Mouse (Mus musculus) midbrain, embryonic 14.5 days (tissue): ENCODE data around the gene Noa1. TPM values are rescaled to one million over a fixed set of nuclear protein-coding genes. Genes with fewer than 3 reads are reported as not detected.
A peak's percentile ranks its signal among the peaks of the same experiment; 100 is the strongest.

Experiments
- ATAC-seq: fragments of 200-750 bp; cut with Nextera tagmentation; 2 replicates; pipeline ENCODE4 v1.8.0; 2017; ENCODE audit warnings: moderate number of reproducible peaks, moderate library complexity; ENCODE audit not compliant: low FRiP score, low TSS enrichment
- DNase-seq: peaks from one replicate; pipeline ENCODE4 v3.0.0-alpha.2; 2015
- H3K27ac ChIP-seq: fragments of 300-500 bp; sonication (generic); replicated peaks from 2 replicates; pipeline ENCODE4 v1.5.1; 2014; ENCODE audit warnings: mild to moderate bottlenecking, low read depth, low read length, moderate library complexity
- H3K27me3 ChIP-seq: fragments of 300-500 bp; sonication (generic); 2 replicates; pipeline ENCODE4 v1.6.1; 2014; ENCODE audit warnings: low read length, control low read depth, mixed read lengths; ENCODE audit not compliant: control insufficient read depth, insufficient read depth
- H3K36me3 ChIP-seq: fragments of 300-500 bp; sonication (generic); 2 replicates; pipeline ENCODE4 v1.6.1; 2014; ENCODE audit warnings: low read length, control low read depth; ENCODE audit not compliant: control insufficient read depth, insufficient read depth
- H3K4me1 ChIP-seq: fragments of 300-500 bp; sonication (generic); 2 replicates; pipeline ENCODE4 v1.6.1; 2014; ENCODE audit warnings: mild to moderate bottlenecking, antibody characterized with exemption, low read length, control low read depth; ENCODE audit not compliant: control insufficient read depth, insufficient read depth
- H3K4me2 ChIP-seq: fragments of 300-500 bp; sonication (generic); 2 replicates; pipeline ENCODE4 v1.6.1; 2014; ENCODE audit warnings: mild to moderate bottlenecking, low read length, moderate library complexity
- H3K4me3 ChIP-seq: fragments of 300-500 bp; sonication (generic); replicated peaks from 2 replicates; pipeline ENCODE4 v1.5.1; 2014; ENCODE audit warnings: low read depth, low read length
- H3K9ac ChIP-seq: fragments of 300-500 bp; sonication (generic); replicated peaks from 2 replicates; pipeline ENCODE4 v1.6.1; 2014; ENCODE audit warnings: mild to moderate bottlenecking, low read length, moderate library complexity
- H3K9me3 ChIP-seq: fragments of 300-500 bp; sonication (generic); 2 replicates; pipeline ENCODE4 v1.6.1; 2016; ENCODE audit warnings: low read length, control low read depth, mixed read lengths; ENCODE audit not compliant: control insufficient read depth
- WGBS: fragments of 180-500 bp; shearing (Covaris S2); extraction: QIAGEN DNeasy Blood & Tissue Kit; methylation state at CpG from one replicate; pipeline ENCODE4 v1.1.7; 2014; 5-methylcytosine and 5-hydroxymethylcytosine counted together
- polyA plus RNA-seq: library from polyadenylated mRNA; unstranded; fragments of >200 nt; fragmentation: Nextera tagmentation; extraction: Ambion mirVana; gene quantifications from 2 replicates; pipeline ENCODE4 v1.2.1, GENCODE M21; 2014

Noa1 gene
- 35.9 and 36.1 TPM in 2 replicates for polyA plus RNA-seq

DNA sequence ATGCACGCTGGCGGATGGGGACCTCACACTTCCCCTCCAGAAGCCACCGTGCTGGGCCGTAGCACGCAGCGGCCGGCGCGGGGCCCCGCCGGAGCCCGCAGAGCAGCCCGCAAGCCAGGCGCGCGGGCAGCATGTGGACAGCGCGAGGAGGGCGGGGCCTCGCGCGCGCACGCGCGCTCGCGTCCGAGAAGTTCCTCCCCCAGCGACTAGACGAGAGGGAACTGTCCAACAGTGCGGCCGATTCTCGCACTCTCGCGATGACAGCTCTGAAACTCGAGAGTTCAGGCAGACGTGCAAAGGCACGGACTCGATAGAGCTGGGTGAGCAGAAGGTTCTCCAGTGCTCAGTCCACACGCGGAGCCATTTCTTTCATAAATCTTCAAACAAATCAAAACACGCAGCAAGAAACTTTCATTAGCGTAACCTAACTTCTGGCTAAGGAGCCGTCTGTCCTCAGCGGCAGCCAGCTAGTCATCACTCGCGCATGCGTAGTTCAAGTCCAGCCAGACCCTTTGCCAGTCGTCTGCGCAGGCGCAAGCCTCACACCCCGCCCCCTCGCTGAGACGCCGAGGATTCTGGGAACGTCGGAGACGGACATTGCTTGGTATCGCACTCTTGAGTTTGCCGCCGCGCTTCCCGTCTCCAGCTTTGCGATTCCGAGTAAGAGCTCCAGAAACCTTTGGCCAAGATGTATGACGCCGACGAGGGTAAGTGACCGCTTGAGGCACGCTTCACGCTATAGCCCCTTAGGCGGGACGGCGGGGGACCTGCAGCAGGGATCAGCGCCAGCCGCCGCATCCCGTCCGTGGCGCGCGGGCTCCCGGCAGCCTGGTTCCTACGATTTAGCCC is at the start of gene Noa1, which contains the start of gene Polr2b:
Gene Noa1, minus strand, starts transcription at position 161 of the 849 bp plus-strand sequence.
Gene Polr2b, plus strand, starts transcription at position 224 of the 849 bp plus-strand sequence.
- Histone ChIP-seq H3K36me3 (peaks cover 27% of the 10 kb centered on the region), H3K4me1 (peaks cover 21% of the 10 kb centered on the region), H3K27ac (peak within 1 kb of the TSS; percentile 87), H3K9me3 (no peaks in the 10 kb centered on the region), H3K9ac (peak within 1 kb of the TSS; percentile 67), H3K27me3 (no peaks in the 10 kb centered on the region), H3K4me2 (peak within 1 kb of the TSS; percentile 95), H3K4me3 (peak within 1 kb of the TSS; percentile 87)
- ATAC-seq (peak; percentile 96), DNase-seq (peak; percentile 99)
- WGBS, result under 1% methylated on average over 85 of the region's 85 CpGs

DNA sequence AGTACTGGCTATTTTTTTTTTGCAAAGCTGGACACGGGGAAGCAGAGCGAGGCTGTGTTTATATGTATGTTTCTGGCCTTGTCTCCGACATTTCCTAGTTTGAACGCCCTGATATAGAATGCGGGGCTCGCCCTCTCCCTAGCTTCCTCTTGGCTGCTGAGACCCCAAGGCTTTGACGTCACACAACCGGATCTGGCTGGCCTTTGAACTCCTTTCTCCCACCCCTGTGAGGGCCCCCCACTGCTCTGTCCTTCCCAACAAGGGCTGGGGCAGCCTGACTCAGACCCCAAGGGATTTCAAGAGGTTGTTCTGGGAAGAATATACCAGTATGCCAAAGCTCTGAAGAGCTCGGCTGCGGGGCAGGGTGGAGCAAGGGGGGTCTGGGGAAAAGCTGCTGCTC is 48.5 kb upstream of the Noa1 start:
- Histone ChIP-seq H3K27me3 (no peaks in the 10 kb centered on the region), H3K9ac (no peak overlapping the region; the same call in 1 of the 2 replicates), H3K4me2 (peak overlapping the region; percentile 52), H3K9me3 (no peaks in the 10 kb centered on the region), H3K36me3 (no peaks in the 10 kb centered on the region), H3K4me1 (peaks cover 8% of the 10 kb centered on the region; the same call in 1 of the 2 replicates), H3K4me3 (peak overlapping the region; percentile 24), H3K27ac (no peak overlapping the region)
- WGBS, result 2% methylated on average over 10 of the region's 10 CpGs
- DNase-seq, result peak; percentile 64
- ATAC-seq, result peak; percentile 55; the same call in 1 of the 2 replicates

- Histone ChIP-seq H3K4me2 (peak overlapping the region; percentile 52), H3K9me3 (no peaks in the 10 kb centered on the region), H3K27ac (no peak overlapping the region), H3K9ac (no peak overlapping the region), H3K36me3 (no peaks in the 10 kb centered on the region), H3K4me1 (peaks cover 8% of the 10 kb centered on the region; the same call in 1 of the 2 replicates), H3K27me3 (no peaks in the 10 kb centered on the region), H3K4me3 (peak overlapping the region; percentile 24)
- WGBS, result 18% methylated on average over 22 of the region's 22 CpGs
- peak; percentile 58 for DNase-seq
- ATAC-seq, result peak; percentile 45; the same call in 1 of the 2 replicates
Observed at GRCm38 (mm10) chr5:77357405-77358149, 47.7 kb upstream of the Noa1 start.

GRCm38 (mm10) chr5:77355307-77356265 is 45.7 kb upstream of the Noa1 start:
- Histone ChIP-seq H3K4me3 (no peak overlapping the region), H3K27ac (no peak overlapping the region), H3K4me1 (peaks cover 8% of the 10 kb centered on the region; the same call in 1 of the 2 replicates), H3K36me3 (no peaks in the 10 kb centered on the region), H3K4me2 (no peak overlapping the region), H3K9ac (no peak overlapping the region), H3K9me3 (no peaks in the 10 kb centered on the region), H3K27me3 (no peaks in the 10 kb centered on the region)
- ATAC-seq (no peak), DNase-seq (no peak)
- WGBS, result 84% methylated on average over 19 of the region's 19 CpGs

GRCm38 (mm10) chr5:77354361-77354787 is 44.5 kb upstream of the Noa1 start:
- H3K27me3 ChIP-seq, result no peaks in the 10 kb centered on the region
- no peak overlapping the region; the same call in 1 of the 2 replicates for H3K9ac ChIP-seq
- H3K27ac ChIP-seq, result no peak overlapping the region
- no peaks in the 10 kb centered on the region for H3K9me3 ChIP-seq
- ATAC-seq (peak; percentile 69), DNase-seq (peak; percentile 94)
- H3K36me3 ChIP-seq, result peaks cover 9% of the 10 kb centered on the region
- peak overlapping the region; percentile 46 for H3K4me2 ChIP-seq
- H3K4me1 ChIP-seq, result peaks cover 8% of the 10 kb centered on the region; the same call in 1 of the 2 replicates
- H3K4me3 ChIP-seq, result 0 out of 2 replicates have a peak overlapping the region, but pooled peaks have one; percentile 10
- 8% methylated on average over 16 of the region's 16 CpGs for WGBS

DNA sequence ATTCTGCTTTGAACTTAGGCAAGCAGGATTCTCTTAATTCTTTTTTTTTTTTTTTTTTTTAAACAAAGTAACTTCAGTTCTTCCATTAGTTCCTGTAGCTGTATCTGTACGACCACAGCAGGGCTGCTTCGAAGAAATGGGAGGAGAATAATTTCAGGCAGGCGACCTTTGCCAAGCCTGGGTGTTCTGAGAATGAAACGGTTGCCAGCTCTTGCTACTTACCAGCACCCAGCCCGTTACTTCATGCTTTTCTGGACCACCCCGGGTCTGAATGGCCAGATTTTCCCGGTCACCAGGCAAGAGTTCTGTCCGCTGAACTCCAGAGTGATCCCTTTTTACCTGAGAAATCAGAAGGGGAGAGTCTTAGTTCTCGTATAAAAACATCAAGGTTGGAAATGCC is 41.8 kb upstream of the Noa1 start:
- H3K36me3 ChIP-seq, result peaks cover 35% of the 10 kb centered on the region
- H3K4me1 ChIP-seq, result peaks cover 3% of the 10 kb centered on the region; the same call in 1 of the 2 replicates
- H3K9me3 ChIP-seq, result no peaks in the 10 kb centered on the region
- 83% methylated on average over 9 of the region's 9 CpGs for WGBS
- ATAC-seq (no peak), DNase-seq (no peak)
- no peak overlapping the region for H3K27ac ChIP-seq
- H3K4me2 ChIP-seq, result no peak overlapping the region
- no peak overlapping the region for H3K4me3 ChIP-seq
- no peaks in the 10 kb centered on the region for H3K27me3 ChIP-seq
- H3K9ac ChIP-seq, result no peak overlapping the region

- Histone ChIP-seq H3K4me3 (no peak overlapping the region), H3K36me3 (peaks cover 48% of the 10 kb centered on the region), H3K27me3 (no peaks in the 10 kb centered on the region), H3K27ac (no peak overlapping the region), H3K4me2 (no peak overlapping the region), H3K9ac (no peak overlapping the region), H3K4me1 (peaks cover 3% of the 10 kb centered on the region; the same call in 1 of the 2 replicates), H3K9me3 (no peaks in the 10 kb centered on the region)
- WGBS, result 92% methylated on average over 15 of the region's 15 CpGs
- ATAC-seq, result no peak
- no peak for DNase-seq
Observed at GRCm38 (mm10) chr5:77349971-77350658, 40.2 kb upstream of the Noa1 start.
